Mouse (Mus musculus) liver, postnatal 0 days (tissue): ENCODE data around the gene Sez6l.

Source experiments
- CTCF ChIP-seq: sonication (generic); IDR thresholded peaks from 2 replicates; pipeline ENCODE4 v1.5.1; 2016; ENCODE audit warnings: antibody characterized with exemption, low read depth
- EP300 ChIP-seq: IDR thresholded peaks from 2 replicates; pipeline ENCODE4 v1.6.1; 2016; ENCODE audit warnings: antibody characterized with exemption, low read depth, mild to moderate bottlenecking

GRCm38 (mm10) chr5:112531111-112531510 lies 45.9 kb downstream of the Sez6l start:
- TF ChIP-seq CTCF = no peak
- TF ChIP-seq EP300 = no peak
